ENCODE assay signal across 10 mouse cellular contexts in the genomic region with DNA sequence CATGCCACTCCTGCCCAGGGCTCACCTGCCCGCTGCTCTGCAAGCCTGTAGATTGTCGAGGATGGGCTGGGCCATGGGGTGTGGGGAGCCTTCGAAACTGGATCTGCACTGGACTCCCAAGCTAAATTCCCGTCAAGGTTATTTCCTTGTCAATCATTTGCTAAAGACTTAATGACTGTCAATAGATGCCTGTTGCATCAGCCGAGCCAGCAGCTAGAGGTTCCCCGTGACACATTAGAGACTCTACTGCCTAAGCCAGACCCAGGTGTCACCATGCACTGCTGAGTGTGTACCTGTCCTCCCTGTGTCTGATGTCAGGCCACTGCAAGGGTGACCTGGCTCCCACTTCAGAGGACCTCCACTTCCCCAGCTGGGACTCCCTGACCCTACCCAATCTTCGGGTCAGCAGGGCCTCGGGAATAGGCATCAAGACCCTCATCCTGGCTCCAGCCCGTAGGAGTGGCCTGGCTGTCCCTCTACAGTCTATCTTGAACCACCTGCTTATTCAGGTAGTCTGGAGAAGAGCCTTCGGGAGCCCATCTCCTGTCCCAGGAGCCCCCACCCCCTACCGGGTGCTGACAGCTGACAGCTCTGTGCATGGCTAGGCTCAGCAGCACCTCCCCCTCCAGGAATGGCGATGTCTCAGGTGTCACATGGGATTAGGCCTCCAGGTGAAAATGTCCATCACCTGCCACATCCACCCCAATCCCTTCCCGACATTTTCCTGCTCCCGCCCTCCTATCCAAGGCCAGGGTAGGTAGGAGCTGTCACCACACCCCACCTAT. TPM values are rescaled to one million over a fixed set of nuclear protein-coding genes. Genes with fewer than 3 reads are reported as not detected.
A peak's percentile ranks its signal among the peaks of the same experiment; 100 is the strongest.
DNase-seq lines count a peak whose midpoint lies in the region; ATAC-seq and TF ChIP-seq lines count a peak whose summit lies in the region.
"Had no signal": no experiment of that assay in that cellular context is flagged by ENCODE, and none has a peak within 500 bp of the region (broad histone marks: within the 10 kb centered on the region; RNA-seq: fewer than 3 reads in every experiment).

No protein-coding gene starts in this region.

- H3K27me3 ChIP-seq in heart, embryonic 14.5 days (ENCODE audit: control insufficient read depth, insufficient read depth, low read length): peaks cover 5% of the 10 kb centered on the region; the same call in 1 of the 2 replicates
- H3K27me3 ChIP-seq in forebrain, embryonic 14.5 days (replicated peaks; ENCODE audit: control insufficient read depth, insufficient read depth, low read length): 0 out of 2 replicates have a peak, but pooled peaks cover 3% of the 10 kb centered on the region
- H3K27me3 ChIP-seq in midbrain, postnatal 0 days (ENCODE audit: insufficient read depth, low read length): no peaks in the 10 kb centered on the region

- no peaks in the 10 kb centered on the region for H3K36me3 ChIP-seq in heart, embryonic 14.5 days (ENCODE audit: control insufficient read depth, insufficient read depth, low read length)
- H3K36me3 ChIP-seq in forebrain, embryonic 14.5 days (ENCODE audit: control insufficient read depth, insufficient read depth, low read length): no peaks in the 10 kb centered on the region
- H3K36me3 ChIP-seq in midbrain, postnatal 0 days (ENCODE audit: insufficient read depth, low read length): no peaks in the 10 kb centered on the region

- no peaks in the 10 kb centered on the region for H3K9me3 ChIP-seq in heart, embryonic 14.5 days (ENCODE audit: control insufficient read depth, low read length)
- H3K9me3 ChIP-seq in forebrain, embryonic 14.5 days (replicated peaks; ENCODE audit: control insufficient read depth, low read length): no peaks in the 10 kb centered on the region
- H3K9me3 ChIP-seq in midbrain, postnatal 0 days (ENCODE audit: low read length): no peaks in the 10 kb centered on the region

- peaks cover 54 to 64% of the 10 kb centered on the region in 2 experiments for H3K4me1 ChIP-seq in heart, embryonic 14.5 days (ENCODE audit: control insufficient read depth in 2 of 2, insufficient read depth in 2 of 2, low read length in 2 of 2)
- peaks cover 79% of the 10 kb centered on the region for H3K4me1 ChIP-seq in forebrain, embryonic 14.5 days (ENCODE audit: control insufficient read depth, insufficient read depth, low read length)
- peaks cover 36% of the 10 kb centered on the region for H3K4me1 ChIP-seq in midbrain, postnatal 0 days (ENCODE audit: insufficient read depth, low read length)

- no peak for TF ChIP-seq CTCF in midbrain, postnatal 0 days (IDR thresholded peaks at IDR 0.05)

- H3K27ac ChIP-seq in heart, embryonic 14.5 days (replicated peaks in 1 of 2; ENCODE audit: control insufficient read depth in 1 of 2, insufficient read depth in 1 of 2, low read depth in 2 of 2, low read length in 2 of 2): peak overlapping the region; percentile 53 to 86
- peak overlapping the region; percentile 67; the same call in 1 of the 2 replicates for H3K27ac ChIP-seq in forebrain, embryonic 14.5 days (ENCODE audit: low read depth, low read length)
- no peak overlapping the region for H3K27ac ChIP-seq in midbrain, postnatal 0 days (ENCODE audit: low read depth, low read length)

- WGBS in heart, embryonic 14.5 days: 30% methylated on average over 14 of the region's 14 CpGs
- 43% methylated on average over 14 of the region's 14 CpGs for WGBS in forebrain, embryonic 14.5 days
- WGBS in midbrain, postnatal 0 days: 42% methylated on average over 14 of the region's 14 CpGs

- peak overlapping the region; percentile 42 for H3K9ac ChIP-seq in heart, embryonic 14.5 days (ENCODE audit: low read length)
- peak overlapping the region; percentile 21; the same call in 1 of the 2 replicates for H3K9ac ChIP-seq in forebrain, embryonic 14.5 days (ENCODE audit: low read length)
- H3K9ac ChIP-seq in midbrain, postnatal 0 days (replicated peaks; ENCODE audit: low read length, poor library complexity, severe bottlenecking): 0 out of 2 replicates have a peak overlapping the region, but pooled peaks have one; percentile 1

- intact Hi-C loops in heart, postnatal 25 days (cut with DNase I): no loop called here

- peak overlapping the region; percentile 37; the same call in 1 of the 2 replicates for H3K4me2 ChIP-seq in heart, embryonic 14.5 days (ENCODE audit: low read length)
- H3K4me2 ChIP-seq in forebrain, embryonic 14.5 days (ENCODE audit: low read length): no peak overlapping the region
- no peak overlapping the region for H3K4me2 ChIP-seq in midbrain, postnatal 0 days (ENCODE audit: low read depth, low read length, poor library complexity, severe bottlenecking)

- no peak for DNase-seq in heart, postnatal 25 days (ENCODE audit: low spot score)
- no peak for DNase-seq in forebrain, embryonic 14.5 days (ENCODE audit: low spot score)
- peak; percentile 60 for DNase-seq in kidney, postnatal 10 days
- no peak for DNase-seq in midbrain, postnatal 0 days (ENCODE audit: low spot score)
- DNase-seq in ovary, postnatal 10 days (ENCODE audit: low spot score): no peak
- no peak for DNase-seq in cerebellum, postnatal 36 days
- no peak for DNase-seq in right cerebral cortex, postnatal 10 days (ENCODE audit: low spot score in 2 of 2)
- DNase-seq: lung, postnatal 10 days; right cerebral cortex, postnatal 14 days had no signal

- H3K4me3 ChIP-seq in heart, embryonic 14.5 days (ENCODE audit: control insufficient read depth in 1 of 2, insufficient read depth in 1 of 2, low read depth in 1 of 2, low read length in 2 of 2): no peak overlapping the region
- no peak overlapping the region for H3K4me3 ChIP-seq in forebrain, embryonic 14.5 days (ENCODE audit: low read depth, low read length)
- H3K4me3 ChIP-seq in midbrain, postnatal 0 days (ENCODE audit: low read depth, low read length): no peak overlapping the region

- no peak for ATAC-seq in heart, embryonic 14.5 days (ENCODE audit: insufficient number of reproducible peaks, insufficient read depth, low FRiP score, low read depth)
- ATAC-seq in forebrain, embryonic 14.5 days: no peak
- ATAC-seq in midbrain, postnatal 0 days (ENCODE audit: low FRiP score): no peak

RNA-seq across cellular contexts. Expression of gene Flrt1, which starts 31.4 kb away (rescaled TPM):
- polyA plus RNA-seq in heart, embryonic 14.5 days (2014; fragmentation: Nextera tagmentation; extraction: Ambion mirVana): 1.4 and 1.5 TPM in 2 replicates
- 1 to 10 TPM; 1.1 to 1.4 TPM for total RNA-seq in heart, postnatal 25 days (2021)
- polyA plus RNA-seq in forebrain, embryonic 14.5 days (2014; fragmentation: Nextera tagmentation; extraction: Ambion mirVana): 9.5 and 12.2 TPM in 2 replicates
- 9.9 and 11.4 TPM in 2 replicates for total RNA-seq in midbrain, postnatal 0 days (2014; rRNA removed)
- 9.8 and 11.9 TPM in 2 replicates for polyA plus RNA-seq in midbrain, postnatal 0 days (2015; fragmentation: Nextera tagmentation; extraction: Ambion mirVana)
